ENCODE assay signal across 24 mouse cellular contexts in the genomic region with DNA sequence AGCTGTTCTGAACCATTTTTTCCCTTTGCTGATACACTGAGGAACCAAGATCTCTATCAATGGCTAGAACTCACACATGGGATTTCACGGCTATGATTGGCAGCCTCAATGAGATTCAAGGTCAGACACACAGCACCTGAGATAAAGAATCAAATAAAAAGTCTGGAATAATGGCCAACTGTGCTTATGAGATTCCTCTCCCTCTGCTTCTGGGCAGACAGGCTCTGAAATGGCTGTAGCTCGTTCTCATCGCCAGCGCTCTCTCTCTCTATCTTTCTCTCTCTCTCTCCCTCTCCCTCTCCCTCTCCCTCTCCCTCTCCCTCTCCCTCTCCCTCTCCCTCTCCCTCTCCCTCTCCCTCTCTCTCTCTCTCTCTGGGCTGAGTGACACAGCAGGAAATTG.
A peak's percentile ranks its signal among the peaks of the same experiment; 100 is the strongest.
DNase-seq lines count a peak whose midpoint lies in the region; ATAC-seq and TF ChIP-seq lines count a peak whose summit lies in the region.
"Had no signal": no experiment of that assay in that cellular context is flagged by ENCODE, and none has a peak within 500 bp of the region (broad histone marks: within the 10 kb centered on the region; RNA-seq: fewer than 3 reads in every experiment).

No protein-coding gene starts in this region.

- H3K4me3 ChIP-seq in forebrain, postnatal 0 days (ENCODE audit: low read depth, low read length) = no peak overlapping the region
- H3K4me3 ChIP-seq in forebrain, embryonic 15.5 days = no peak overlapping the region
- no peak overlapping the region for H3K4me3 ChIP-seq in kidney, adult 2 months (ENCODE audit: insufficient read depth, low read depth, low read length)
- H3K4me3 ChIP-seq in midbrain, embryonic 16.5 days (ENCODE audit: low read depth, low read length) = no peak overlapping the region
- H3K4me3 ChIP-seq: erythroblast, embryonic 14.5 days; heart, embryonic 10.5 days; heart, embryonic 15.5 days; kidney, embryonic 15.5 days; limb, embryonic 13.5 days; lung, embryonic 15.5 days had no signal

- peak; percentile 9 for DNase-seq in forebrain, postnatal 0 days
- no peak for DNase-seq in kidney, adult 2 months
- DNase-seq in kidney, adult 11 months = no peak
- peak; percentile 53 for DNase-seq in brain, embryonic 14.5 days (ENCODE audit: low read depth)
- no peak for DNase-seq in lung, postnatal 36 days
- DNase-seq: adrenal gland, postnatal 25 days; cerebellum, adult 2 months; cerebellum, postnatal 14 days; gastrocnemius, postnatal 25 days; heart, adult 11 months; kidney, postnatal 4 days; spleen, adult 18-20 months; thymus, postnatal 14 days had no signal

- whole genome bisulfite sequencing in forebrain, postnatal 0 days = 38% methylated on average over 4 of the region's 4 CpGs
- WGBS in forebrain, embryonic 15.5 days = 68% methylated on average over 4 of the region's 4 CpGs
- 39% methylated on average over 4 of the region's 4 CpGs for WGBS in kidney, adult 2 months
- WGBS in midbrain, embryonic 16.5 days = 31% methylated on average over 4 of the region's 4 CpGs

- no peaks in the 10 kb centered on the region for H3K4me1 ChIP-seq in forebrain, postnatal 0 days (ENCODE audit: insufficient read depth)
- peaks cover 2% of the 10 kb centered on the region; the same call in 1 of the 2 replicates for H3K4me1 ChIP-seq in forebrain, embryonic 15.5 days
- H3K4me1 ChIP-seq in kidney, adult 2 months (ENCODE audit: control insufficient read depth, insufficient read depth, low read length) = peaks cover 37% of the 10 kb centered on the region
- H3K4me1 ChIP-seq in midbrain, embryonic 16.5 days (ENCODE audit: control insufficient read depth, insufficient read depth, low read length) = peaks cover under 1% of the 10 kb centered on the region
- H3K4me1 ChIP-seq: heart, embryonic 15.5 days had no signal

- no peaks in the 10 kb centered on the region for H3K27me3 ChIP-seq in forebrain, postnatal 0 days (ENCODE audit: insufficient read depth, low read length)
- H3K27me3 ChIP-seq in forebrain, embryonic 15.5 days = no peaks in the 10 kb centered on the region
- H3K27me3 ChIP-seq in kidney, adult 2 months (replicated peaks; ENCODE audit: control insufficient read depth, insufficient read depth, low read length) = no peaks in the 10 kb centered on the region
- no peaks in the 10 kb centered on the region for H3K27me3 ChIP-seq in midbrain, embryonic 16.5 days (ENCODE audit: control insufficient read depth, insufficient read depth, low read depth, low read length)
- H3K27me3 ChIP-seq: heart, embryonic 15.5 days; kidney, embryonic 15.5 days; limb, embryonic 13.5 days; lung, embryonic 15.5 days had no signal

- no peak overlapping the region for H3K4me2 ChIP-seq in forebrain, postnatal 0 days (ENCODE audit: low read depth)
- H3K4me2 ChIP-seq in forebrain, embryonic 15.5 days (replicated peaks) = no peak overlapping the region
- no peak overlapping the region for H3K4me2 ChIP-seq in midbrain, embryonic 16.5 days (ENCODE audit: low read length)
- H3K4me2 ChIP-seq: heart, embryonic 15.5 days; kidney, embryonic 15.5 days; limb, embryonic 13.5 days; liver, embryonic 11.5 days; lung, embryonic 15.5 days had no signal

- TF ChIP-seq POLR2A in kidney, adult 2 months (IDR thresholded peaks at IDR 0.05; ENCODE audit: low read depth, low read length) = no peak
- TF ChIP-seq POLR2A in brain, embryonic 14.5 days (IDR thresholded peaks at IDR 0.05; ENCODE audit: borderline replicate concordance, extremely low read depth, insufficient read depth, insufficient read length, poor library complexity, severe bottlenecking) = no peak

- H3K9me3 ChIP-seq in forebrain, postnatal 0 days (ENCODE audit: low read length) = no peaks in the 10 kb centered on the region
- no peaks in the 10 kb centered on the region for H3K9me3 ChIP-seq in forebrain, embryonic 15.5 days
- H3K9me3 ChIP-seq in midbrain, embryonic 16.5 days (replicated peaks; ENCODE audit: control insufficient read depth, low read length, poor library complexity, severe bottlenecking) = no peaks in the 10 kb centered on the region
- H3K9me3 ChIP-seq: heart, embryonic 10.5 days; heart, embryonic 15.5 days; kidney, embryonic 15.5 days; limb, embryonic 13.5 days; lung, embryonic 15.5 days had no signal

- H3K9ac ChIP-seq in forebrain, postnatal 0 days = no peak overlapping the region
- no peak overlapping the region for H3K9ac ChIP-seq in forebrain, embryonic 15.5 days (replicated peaks)
- no peak overlapping the region for H3K9ac ChIP-seq in midbrain, embryonic 16.5 days (ENCODE audit: low read depth, low read length)
- H3K9ac ChIP-seq: heart, embryonic 15.5 days; kidney, embryonic 15.5 days; limb, embryonic 13.5 days; lung, embryonic 15.5 days had no signal

- H3K27ac ChIP-seq in forebrain, postnatal 0 days (ENCODE audit: low read depth, low read length) = no peak overlapping the region
- H3K27ac ChIP-seq in forebrain, embryonic 15.5 days (replicated peaks) = no peak overlapping the region
- peak overlapping the region; percentile 87 for H3K27ac ChIP-seq in kidney, adult 2 months (ENCODE audit: insufficient read depth, low read depth, low read length)
- H3K27ac ChIP-seq in midbrain, embryonic 16.5 days (ENCODE audit: low read length) = peak overlapping the region; percentile 65; the same call in 1 of the 2 replicates
- H3K27ac ChIP-seq: heart, embryonic 10.5 days; heart, embryonic 15.5 days; limb, embryonic 13.5 days; lung, embryonic 15.5 days had no signal

- H3K36me3 ChIP-seq in forebrain, postnatal 0 days (ENCODE audit: insufficient read depth) = no peaks in the 10 kb centered on the region
- H3K36me3 ChIP-seq in forebrain, embryonic 15.5 days = no peaks in the 10 kb centered on the region
- peaks cover 2% of the 10 kb centered on the region; the same call in 1 of the 2 replicates for H3K36me3 ChIP-seq in kidney, adult 2 months (ENCODE audit: control insufficient read depth, insufficient read depth, low read length)
- no peaks in the 10 kb centered on the region for H3K36me3 ChIP-seq in midbrain, embryonic 16.5 days (ENCODE audit: control insufficient read depth, insufficient read depth, low read length)
- H3K36me3 ChIP-seq: heart, embryonic 10.5 days; heart, embryonic 15.5 days; kidney, embryonic 15.5 days; limb, embryonic 13.5 days; lung, embryonic 15.5 days had no signal

- no peak for ATAC-seq in forebrain, postnatal 0 days
- no peak for ATAC-seq in forebrain, embryonic 15.5 days (replicated peaks)
- no peak for ATAC-seq in midbrain, embryonic 16.5 days
- ATAC-seq: CD4-positive, CD25-positive, alpha-beta regulatory T cell, adult 4 months; intestine, postnatal 0 days had no signal

- TF ChIP-seq CTCF in forebrain, postnatal 0 days (IDR thresholded peaks at IDR 0.05; ENCODE audit: low read depth) = no peak
- no peak for TF ChIP-seq CTCF in kidney, adult 2 months (conservative IDR thresholded peaks at IDR 0.05; ENCODE audit: insufficient read depth, insufficient read length, low read depth, low read length)
- no peak for TF ChIP-seq CTCF in brain, embryonic 14.5 days (IDR thresholded peaks at IDR 0.05; ENCODE audit: borderline replicate concordance, extremely low read depth, insufficient read depth, insufficient read length)

Comparison
In these comparisons a context has a peak if more than half of its experiments do, and no peak if none do; other contexts are left out.
1. DNase-seq: peak in forebrain, postnatal 0 days (single experiment) and brain, embryonic 14.5 days (single experiment); none in kidney, adult 2 months (single experiment), kidney, adult 11 months (single experiment) and lung, postnatal 36 days (single experiment).
2. H3K27ac ChIP-seq: peak in kidney, adult 2 months (single experiment) and midbrain, embryonic 16.5 days (single experiment); none in forebrain, postnatal 0 days (single experiment) and forebrain, embryonic 15.5 days (single experiment).